Mouse (Mus musculus) spleen, adult 12 weeks (tissue): ENCODE measurements around the gene Polr3a.
"Not testable (repeated sequence)": the region's sequence is repeated elsewhere in the genome, so short reads cannot be mapped to it uniquely, and the experiment has no call there.

Experiments used
- DNase-seq: peaks from one replicate; pipeline ENCODE4 v3.0.0; 2022; ENCODE audit warnings: low spot score

Gene Polr3a

GRCm38 (mm10) chr14:24491266-24491981 is 4.6 kb upstream of the Polr3a start:
- no peak for DNase-seq

DNA sequence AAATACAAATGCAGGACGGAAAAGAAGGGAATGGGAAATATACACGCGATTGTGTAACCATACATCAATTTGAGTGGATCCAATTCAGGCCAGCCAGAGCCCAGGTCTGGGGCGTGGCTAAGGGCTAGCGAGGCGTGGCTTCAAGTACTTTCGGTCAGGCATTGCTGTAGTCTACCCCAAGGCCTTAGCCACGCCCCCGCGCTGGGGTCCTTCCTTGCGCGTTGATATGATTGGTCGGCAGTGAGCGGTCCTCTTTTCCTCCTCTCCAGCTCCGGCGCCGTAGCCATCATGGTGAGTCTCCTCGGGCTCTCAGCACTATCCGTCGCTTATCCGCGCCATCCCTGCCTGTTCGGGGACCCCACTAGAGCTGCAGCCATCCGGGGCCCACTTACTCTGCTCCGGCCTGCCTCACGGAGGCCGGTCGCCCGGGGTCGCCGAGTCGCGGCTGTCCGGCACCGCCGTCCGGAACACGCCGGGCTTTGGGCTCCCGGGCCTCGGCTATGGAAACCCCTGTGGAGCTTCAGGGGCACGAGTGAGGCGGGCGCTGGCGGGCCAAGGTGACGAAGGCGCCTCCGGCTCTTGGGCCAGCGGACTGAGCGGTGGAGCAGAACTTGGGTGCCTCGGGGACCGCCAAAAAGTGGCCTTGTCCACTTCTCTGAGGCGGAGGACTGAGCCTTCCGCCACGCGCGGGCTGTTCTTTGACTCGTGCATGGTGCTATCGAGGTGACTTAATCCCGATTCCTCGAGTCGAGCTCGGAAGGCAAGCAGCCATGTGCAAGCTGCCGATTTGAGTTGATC is 3.8 kb upstream of the Polr3a start:
- DNase-seq, result peak; percentile 94

- DNase-seq, result not testable (repeated sequence)
Measured at GRCm38 (mm10) chr14:24489772-24490171, 2.9 kb upstream of the Polr3a start.

- DNase-seq, result no peak
Measured at GRCm38 (mm10) chr14:24486241-24486767, 554 bp downstream of the Polr3a start.

DNA sequence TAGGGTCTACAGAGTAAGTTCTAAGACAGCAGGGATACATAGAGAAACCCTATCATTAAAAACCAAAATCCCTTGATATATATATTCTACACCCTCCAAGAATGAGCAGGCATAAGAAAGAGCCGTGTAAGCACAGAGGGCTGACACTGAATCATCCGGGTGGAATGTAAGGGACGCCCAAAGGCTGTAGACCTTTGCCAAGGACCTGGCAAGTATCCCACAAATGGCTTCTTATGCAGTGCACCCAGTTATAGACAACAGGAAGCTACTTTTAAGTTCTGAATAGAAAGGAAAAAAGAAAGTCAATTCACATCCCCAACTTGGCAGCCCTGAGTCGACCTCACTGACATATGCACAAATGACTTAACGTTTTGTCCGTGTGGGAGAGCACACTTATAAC is 18.1 kb downstream of the Polr3a start:
- DNase-seq, result no peak

DNA sequence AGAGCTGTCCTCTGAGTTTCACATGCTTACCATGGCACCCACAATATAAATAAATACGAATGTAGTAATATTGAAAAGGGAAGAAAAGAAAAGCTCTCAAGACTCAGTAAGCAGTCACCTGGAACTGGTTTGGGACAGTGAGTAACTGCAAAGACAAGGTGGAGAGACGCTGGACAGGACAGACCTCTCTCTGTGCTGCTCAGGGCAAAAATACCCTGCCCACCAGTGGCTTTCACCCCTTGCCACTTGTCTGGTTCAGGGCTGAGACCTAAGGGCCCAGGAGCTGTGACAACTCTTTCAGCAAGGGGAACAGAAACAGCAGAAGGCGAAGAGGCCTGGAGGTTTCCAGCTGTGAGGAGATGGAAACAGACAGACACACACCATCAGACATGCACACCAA is 28.7 kb downstream of the Polr3a start:
- no peak for DNase-seq

DNA sequence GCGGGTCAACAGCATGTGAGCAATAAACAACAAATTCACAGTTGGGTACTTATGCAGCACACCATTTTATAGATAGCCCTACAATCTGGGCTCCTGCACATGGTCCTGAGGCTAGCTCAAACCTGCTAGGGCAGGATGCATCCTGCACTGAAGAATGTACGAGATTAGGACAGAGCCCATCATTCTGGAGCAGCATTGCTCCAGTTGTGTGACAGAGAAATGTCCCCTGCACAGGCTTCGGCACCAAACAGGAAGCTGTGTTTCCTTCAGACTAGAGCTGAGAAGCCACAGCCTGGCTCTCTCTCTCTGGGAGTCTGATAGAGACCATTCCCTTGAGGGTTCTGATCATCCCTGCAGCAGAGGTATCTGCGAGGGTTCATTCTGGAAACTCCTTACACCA is 43.3 kb downstream of the Polr3a start:
- DNase-seq, result not testable (repeated sequence)
